Mouse (Mus musculus) brain, embryonic 14.5 days (tissue): ENCODE measurements around the gene Olfr1123.

ENCODE experiments used
- CTCF ChIP-seq: fragments of 200-500 bp; IDR thresholded peaks from 2 replicates; pipeline ENCODE4 v1.5.1; 2012; ENCODE audit warnings: inconsistent platforms, mild to moderate bottlenecking, moderate library complexity, borderline replicate concordance; ENCODE audit not compliant: insufficient read depth, insufficient read length; ENCODE audit errors: extremely low read depth
- POLR2A ChIP-seq: fragments of 200-500 bp; IDR thresholded peaks from 2 replicates; pipeline ENCODE4 v1.6.1; 2012; ENCODE audit warnings: mild to moderate bottlenecking, inconsistent platforms, borderline replicate concordance; ENCODE audit not compliant: poor library complexity, insufficient read depth, insufficient read length, severe bottlenecking; ENCODE audit errors: extremely low read depth

DNA sequence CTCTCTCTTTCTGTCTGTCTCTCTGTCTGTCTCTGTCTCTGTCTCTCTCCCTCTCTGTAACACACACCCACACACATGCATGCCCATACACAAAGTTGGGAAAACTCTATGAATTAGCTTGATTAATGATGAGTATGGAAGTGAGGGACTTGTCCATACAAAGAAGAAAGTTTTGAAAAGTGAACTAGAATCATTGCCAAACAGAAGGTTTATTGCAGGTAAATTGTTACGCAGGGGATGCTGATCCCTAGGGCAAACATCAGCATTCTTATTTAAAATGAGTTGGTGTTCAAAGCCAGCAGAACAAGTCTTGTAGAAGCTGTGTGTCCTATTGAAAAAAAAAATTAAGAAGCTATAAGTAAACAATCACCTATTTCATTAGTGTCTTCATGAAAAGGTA lies at the start of gene Olfr1123:
- TF ChIP-seq CTCF, result no peak
- TF ChIP-seq POLR2A, result no peak
